Mouse (Mus musculus) bone marrow macrophage, adult 2 months (primary cell): ENCODE data around the gene Ftl1. TPM values are rescaled to one million over a fixed set of nuclear protein-coding genes. Genes with fewer than 3 reads are reported as not detected.

Experiments
- H3K27ac ChIP-seq: 2 replicates; pipeline ENCODE4 v1.5.1; 2012; ENCODE audit warnings: low read depth, low read length; ENCODE audit not compliant: insufficient read depth
- H3K4me1 ChIP-seq: 2 replicates; pipeline ENCODE4 v1.6.1; 2012; ENCODE audit warnings: low read length; ENCODE audit not compliant: control insufficient read depth, insufficient read depth
- H3K4me3 ChIP-seq: 2 replicates; pipeline ENCODE4 v1.5.1; 2012; ENCODE audit warnings: mild to moderate bottlenecking, low read length, moderate library complexity; ENCODE audit not compliant: insufficient read depth
- CTCF ChIP-seq: IDR thresholded peaks from 2 replicates; pipeline ENCODE4 v1.5.1; 2012; ENCODE audit warnings: low read depth, mild to moderate bottlenecking, low read length, moderate library complexity
- POLR2A ChIP-seq: IDR thresholded peaks from 2 replicates; pipeline ENCODE4 v1.6.1; 2012; ENCODE audit warnings: mild to moderate bottlenecking, low read depth, low read length, borderline replicate concordance
- polyA plus RNA-seq: library from polyadenylated mRNA; stranded (reverse); fragments of >200 nt; gene quantifications from 2 replicates; pipeline ENCODE4 v1.2.4, GENCODE M21; 2012; ENCODE audit not compliant: missing spikeins, insufficient read depth, insufficient read length

The Ftl1 gene
- polyA plus RNA-seq, 1 experiment = 20,120 TPM

DNA sequence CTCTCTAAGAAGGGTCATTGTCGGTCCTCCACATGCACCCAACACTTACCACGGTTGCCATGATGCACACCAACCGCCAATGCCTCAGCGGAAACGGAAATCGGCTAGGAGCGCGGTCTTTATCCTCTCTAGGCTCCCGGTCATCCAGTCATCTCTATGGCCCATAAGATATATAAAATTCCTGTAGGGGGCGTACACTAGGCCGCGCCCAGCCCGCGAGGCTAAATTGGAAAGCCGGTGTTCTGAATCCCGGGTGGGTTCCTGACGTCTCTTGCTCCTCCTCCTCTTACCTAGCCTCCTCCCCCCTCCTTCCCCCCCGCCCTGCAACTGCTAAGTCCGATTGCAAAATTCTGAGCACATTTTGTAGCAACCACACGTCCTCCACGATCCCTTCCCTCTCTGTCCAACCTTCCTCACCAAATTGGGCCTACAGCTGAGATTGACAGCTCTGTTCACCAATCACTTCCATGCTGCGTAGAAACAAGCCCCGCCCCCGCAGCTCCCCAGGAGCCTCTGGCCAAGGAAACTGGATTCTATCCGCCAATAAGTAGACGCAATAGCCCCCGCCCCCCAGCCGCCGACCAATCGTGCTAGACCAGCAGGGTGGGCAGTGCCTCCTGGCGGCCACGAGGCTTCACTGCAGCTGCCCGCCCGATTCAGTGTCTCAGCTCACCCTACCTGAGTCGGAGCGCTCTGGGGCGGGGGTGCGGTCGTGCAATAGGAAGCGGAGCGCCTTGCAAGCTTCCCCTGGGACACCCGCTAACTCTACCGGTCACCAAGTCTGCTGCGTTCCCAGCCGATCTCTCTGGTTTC, 25.3 kb downstream of the Ftl1 start, which contains the start of gene Gys1:
TSS of gene Gys1 (plus strand) at position 642 of the 813 bp plus-strand sequence.
- peaks cover 20% of the 10 kb centered on the region for H3K4me1 ChIP-seq
- peak within 1 kb of the TSS; percentile 31 for H3K27ac ChIP-seq
- peak within 1 kb of the TSS; percentile 81 for H3K4me3 ChIP-seq
- TF ChIP-seq POLR2A = no peak
- TF ChIP-seq CTCF = peak; percentile 51

- Histone ChIP-seq H3K4me1 (peaks cover 20% of the 10 kb centered on the region), H3K4me3 (peak overlapping the region; percentile 72), H3K27ac (peak overlapping the region; percentile 19)
- TF ChIP-seq CTCF (no peak), POLR2A (no peak)
These were observed 25.9 kb downstream of the Ftl1 start for GRCm38 (mm10) chr7:45433835-45434202.

DNA sequence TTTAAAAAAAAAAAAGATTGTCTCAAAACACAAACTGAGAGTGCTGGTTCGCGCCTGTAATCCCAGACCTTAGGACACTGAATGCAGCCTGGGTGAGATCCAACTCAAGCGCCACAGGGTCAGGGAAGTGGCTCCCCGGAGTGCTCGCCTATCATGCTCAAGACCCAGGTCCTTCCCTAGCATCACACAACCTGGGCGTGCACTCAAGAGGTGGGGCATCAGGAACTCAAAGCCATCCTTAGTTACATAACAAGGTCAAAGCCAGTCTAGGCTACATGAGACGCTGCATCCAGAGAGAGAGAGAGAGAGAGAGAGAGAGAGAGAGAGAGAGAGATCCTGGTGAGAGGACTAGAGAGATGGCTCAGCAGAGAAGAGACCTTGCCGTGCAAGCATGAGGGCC, 33.1 kb downstream of the Ftl1 start:
- TF ChIP-seq CTCF (no peak), POLR2A (no peak)
- H3K4me1 ChIP-seq = no peaks in the 10 kb centered on the region
- no peak overlapping the region for H3K4me3 ChIP-seq
- H3K27ac ChIP-seq = no peak overlapping the region

- Histone ChIP-seq H3K4me3 (no peak overlapping the region), H3K27ac (no peak overlapping the region), H3K4me1 (no peaks in the 10 kb centered on the region)
- TF ChIP-seq POLR2A = no peak
These were observed 38.5 kb downstream of the Ftl1 start for GRCm38 (mm10) chr7:45421194-45421593.

DNA sequence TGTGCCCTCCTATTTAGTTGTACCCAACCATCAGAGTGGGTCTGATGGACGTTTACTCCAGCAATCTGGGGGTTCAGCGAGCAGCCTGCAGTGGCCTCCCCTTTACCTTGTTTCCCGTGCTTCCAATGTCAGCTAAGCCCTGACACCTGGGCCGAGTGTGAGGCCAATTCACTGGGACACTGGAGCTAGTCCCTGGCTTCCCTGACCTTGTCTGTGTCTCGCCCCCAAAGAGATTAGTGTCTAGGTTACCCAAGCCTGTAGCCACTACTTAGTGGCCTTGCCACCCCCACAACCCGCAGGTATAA, 39.1 kb downstream of the Ftl1 start, which contains the start of gene Lhb:
TSS of gene Lhb (plus strand) at position 206 of the 305 bp plus-strand sequence.
- Histone ChIP-seq H3K27ac (no peak within 1 kb of the TSS), H3K4me1 (no peaks in the 10 kb centered on the region), H3K4me3 (no peak within 1 kb of the TSS)
- TF ChIP-seq CTCF = no peak
- no peak for TF ChIP-seq POLR2A

- H3K4me1 ChIP-seq = no peaks in the 10 kb centered on the region
- H3K27ac ChIP-seq = no peak overlapping the region
- TF ChIP-seq POLR2A (no peak), CTCF (no peak)
- no peak overlapping the region for H3K4me3 ChIP-seq
These were observed 39.6 kb downstream of the Ftl1 start for GRCm38 (mm10) chr7:45419859-45420614.

DNA sequence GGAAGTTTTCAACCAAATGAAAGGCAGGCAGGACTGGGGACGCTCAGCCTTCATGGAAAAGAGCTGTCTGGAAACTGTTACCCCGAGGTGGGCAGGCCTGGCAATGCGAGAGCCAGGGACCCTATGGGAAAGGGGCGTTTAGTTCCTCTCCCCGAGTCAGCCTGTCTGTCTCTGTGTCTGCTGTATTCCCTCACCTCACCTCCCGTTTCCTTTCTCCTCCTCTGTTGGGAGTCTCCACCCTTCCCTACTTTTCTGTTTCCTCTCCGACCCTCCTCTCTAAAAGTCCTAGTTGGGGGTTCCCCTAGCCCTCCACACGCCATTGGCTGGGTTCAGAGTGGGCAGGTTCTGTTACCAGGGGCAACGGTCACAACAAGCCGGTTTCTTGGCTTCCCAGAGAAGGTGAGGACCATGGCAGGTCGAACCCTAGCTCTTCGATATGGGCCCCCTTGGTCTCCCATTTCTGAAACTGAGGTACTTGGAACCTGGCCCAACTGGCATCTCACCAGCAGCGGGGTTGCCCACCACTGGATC, 41.7 kb downstream of the Ftl1 start:
- Histone ChIP-seq H3K27ac (no peak overlapping the region), H3K4me3 (no peak overlapping the region), H3K4me1 (no peaks in the 10 kb centered on the region)
- TF ChIP-seq POLR2A (no peak), CTCF (no peak)

GRCm38 (mm10) chr7:45415636-45416035, 44.0 kb downstream of the Ftl1 start:
- H3K4me1 ChIP-seq = no peaks in the 10 kb centered on the region
- no peak overlapping the region for H3K27ac ChIP-seq
- no peak overlapping the region for H3K4me3 ChIP-seq
- TF ChIP-seq CTCF (no peak), POLR2A (no peak)

GRCm38 (mm10) chr7:45414740-45415224, 44.9 kb downstream of the Ftl1 start:
- Histone ChIP-seq H3K27ac (no peak overlapping the region), H3K4me3 (no peak overlapping the region), H3K4me1 (no peaks in the 10 kb centered on the region)
- no peak for TF ChIP-seq POLR2A
- TF ChIP-seq CTCF = no peak
